Mouse (Mus musculus) MEL (cell line): ENCODE results near the gene Gm6583.

Source experiments
- MXI1 ChIP-seq: IDR thresholded peaks from 2 replicates; pipeline ENCODE4 v1.6.1; 2011; ENCODE audit warnings: mild to moderate bottlenecking, low read depth, low read length, improper control_type of control experiment
- POLR2A ChIP-seq, 2 experiments: IDR thresholded peaks; 2 replicates each; pipeline ENCODE4 v1.6.1; 2011 to 2012; ENCODE audit warnings: low read length in 2 of 2, mild to moderate bottlenecking in 2 of 2, control low read depth in 1 of 2, improper control_type of control experiment in 1 of 2, low read depth in 1 of 2, moderate library complexity in 1 of 2; ENCODE audit not compliant: control insufficient read depth in 1 of 2, insufficient read depth in 1 of 2, poor library complexity in 1 of 2
- TAL1 ChIP-seq: IDR thresholded peaks from 2 replicates; pipeline ENCODE4 v1.6.1; 2012; ENCODE audit warnings: mild to moderate bottlenecking, inconsistent platforms, low read length, moderate library complexity, mixed read lengths

DNA sequence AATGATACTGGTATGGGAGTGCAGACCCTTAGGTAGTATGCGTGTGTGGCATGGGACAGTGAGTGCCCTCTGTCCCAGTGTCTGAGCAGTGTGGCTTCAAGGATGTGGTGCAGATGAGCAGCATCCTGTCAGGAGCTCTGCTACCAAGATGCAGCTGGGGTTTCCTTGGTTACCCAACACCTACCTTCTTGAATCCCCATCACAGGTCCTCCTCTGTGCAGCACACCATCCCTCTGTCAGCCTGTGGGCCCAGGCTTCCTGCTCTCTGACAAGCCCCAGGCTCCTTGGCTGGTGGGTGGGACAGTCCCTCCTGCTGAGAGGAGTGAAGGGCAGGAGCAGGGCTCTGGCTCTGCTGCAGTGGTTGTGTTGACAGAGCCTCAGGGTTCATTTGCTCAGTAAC, 21.5 kb upstream of the Gm6583 start:
- TF ChIP-seq MXI1 (no peak), POLR2A (IDR thresholded peaks at IDR 0.05; ENCODE audit: control insufficient read depth in 1 of 2, insufficient read depth in 1 of 2, low read depth in 1 of 2, low read length in 2 of 2, poor library complexity in 1 of 2) (no peak), TAL1 (no peak)
